Mouse (Mus musculus) sigmoid colon, adult 10 weeks (tissue): Measurements from ENCODE around the gene Slfn1. TPM values are rescaled to one million over a fixed set of nuclear protein-coding genes. Genes with fewer than 3 reads are reported as not detected.

Source experiments
- polyA plus RNA-seq: library from polyadenylated mRNA; stranded (reverse); fragments of 350-450 nt; fragmentation: Illumina TruSeq; extraction: RNeasy Lipid Tissue Mini Kit (QIAGEN cat#74804); gene quantifications from one replicate; pipeline ENCODE4 v1.2.3, GENCODE M21; 2014; ENCODE audit warnings: low read depth, low replicate concordance

Slfn1 gene
- polyA plus RNA-seq, result 1.9 TPM

GRCm38 (mm10) chr11:83116597-83117227 lies at the start of gene Slfn1:
TSS of gene Slfn1 (plus strand) at chr11:83116849.

Other genes with a start within 250 kb of the Slfn1 start
- gene Rffl, start 245.6 kb upstream of the Slfn1 start, polyA plus RNA-seq, result 41.4 TPM
- 11.1 TPM for gene Rad51d, start 226.2 kb upstream of the Slfn1 start, polyA plus RNA-seq
- gene Fndc8, start 224.7 kb upstream of the Slfn1 start, polyA plus RNA-seq, result not detected
- 5.7 TPM for gene Nle1, start 208.4 kb upstream of the Slfn1 start, polyA plus RNA-seq
- 0.50 TPM for gene Unc45b, start 206.3 kb upstream of the Slfn1 start, polyA plus RNA-seq
- gene Slfn5, start 165.5 kb upstream of the Slfn1 start, polyA plus RNA-seq, result 16.6 TPM
- gene Slfn9, start 125.0 kb upstream of the Slfn1 start, polyA plus RNA-seq, result 35.1 TPM
- gene Slfn8, start 96.0 kb upstream of the Slfn1 start, polyA plus RNA-seq, result 6.0 TPM
- 14.7 TPM for gene Slfn2, start 51.7 kb upstream of the Slfn1 start, polyA plus RNA-seq
- gene Slfn4, start 58.3 kb downstream of the Slfn1 start, polyA plus RNA-seq, result 238 TPM
- 4.3 TPM for gene Slfn3, start 74.5 kb downstream of the Slfn1 start, polyA plus RNA-seq
- gene Slfn14, start 169.9 kb downstream of the Slfn1 start, polyA plus RNA-seq, result not detected
- gene Ap2b1, start 182.2 kb downstream of the Slfn1 start, polyA plus RNA-seq, result 42.5 TPM
- gene Pex12, start 185.7 kb downstream of the Slfn1 start, polyA plus RNA-seq, result 32.8 TPM